Mouse (Mus musculus): ENCODE data around the gene Samt3. TPM values are rescaled to one million over a fixed set of nuclear protein-coding genes. Genes with fewer than 3 reads are reported as not detected.

Samt3 gene
- not detected for polyA plus RNA-seq (2017; shearing (Covaris generic))

DNA sequence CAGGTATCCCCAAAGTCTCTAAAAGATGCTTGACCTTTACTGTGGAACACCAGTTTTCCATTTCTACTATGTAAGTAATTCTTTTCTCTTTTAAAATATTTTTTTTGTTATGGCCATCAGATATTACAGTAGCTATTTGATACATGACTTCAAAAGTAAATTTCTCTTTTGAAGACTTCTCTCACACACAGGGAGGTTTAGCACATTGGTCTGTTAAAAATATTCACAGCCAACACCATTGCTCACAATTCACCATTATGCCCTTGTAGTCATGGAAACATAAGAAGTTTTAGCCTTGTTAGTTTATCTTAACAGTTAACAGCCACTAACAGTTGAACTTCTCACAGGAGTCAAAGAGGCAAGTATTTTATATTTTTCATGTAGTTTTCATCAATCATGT lies at the start of gene Samt3:
Gene Samt3, plus strand, starts transcription at position 301 of the 400 bp plus-strand sequence.

Other genes starting within 250 kb of the Samt3 start
- gene 5430427O19Rik, start 173.8 kb upstream of the Samt3 start, polyA plus RNA-seq (2017; shearing (Covaris generic)) = 1.1 TPM
- gene Nr0b1, start 147.6 kb downstream of the Samt3 start, polyA plus RNA-seq (2017; shearing (Covaris generic)) = not detected